Comparison of ENCODE assay signal across 14 mouse cellular contexts in the genomic region with DNA sequence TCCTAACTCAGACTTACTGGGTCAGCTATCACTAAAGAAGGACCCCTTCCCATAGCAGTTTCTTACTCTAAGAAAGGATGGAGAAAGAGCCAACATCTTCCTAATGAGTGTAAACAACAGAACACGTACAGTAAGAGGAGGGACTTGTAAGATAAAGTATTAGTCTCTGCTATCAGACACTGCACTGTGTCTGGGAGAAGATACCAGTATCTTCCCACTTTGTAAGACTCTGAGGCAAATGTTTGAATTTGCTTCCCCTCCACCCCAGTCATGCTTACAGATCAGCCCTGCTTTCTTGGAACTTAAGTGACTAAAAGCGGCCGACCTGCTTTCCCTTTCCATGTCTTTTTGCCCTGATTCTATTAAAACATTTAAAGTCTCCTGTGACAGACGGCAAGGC.
"Had no signal": no experiment of that assay in that cellular context is flagged by ENCODE, and none has a peak within 500 bp of the region (broad histone marks: within the 10 kb centered on the region; RNA-seq: fewer than 3 reads in every experiment).

No protein-coding gene starts in this region.

- DNase-seq: kidney, adult 8-10 months; kidney, postnatal 25 days; lung, embryonic 14.5 days; lung, postnatal 10 days; lung, postnatal 4 days; thymus, postnatal 4 days had no signal

- H3K4me2 ChIP-seq: limb, embryonic 15.5 days; lung, embryonic 14.5 days; midbrain, embryonic 13.5 days; neural tube, embryonic 15.5 days had no signal

- H3K27ac ChIP-seq: left cerebral cortex, adult 2 months; limb, embryonic 15.5 days; midbrain, embryonic 13.5 days; neural tube, embryonic 15.5 days; stomach, postnatal 0 days had no signal

- H3K9me3 ChIP-seq: limb, embryonic 15.5 days; megakaryocyte, embryonic 14.5 days; midbrain, embryonic 13.5 days; neural tube, embryonic 15.5 days had no signal

- H3K4me1 ChIP-seq: limb, embryonic 15.5 days; megakaryocyte, embryonic 14.5 days; midbrain, embryonic 13.5 days; neural tube, embryonic 15.5 days had no signal

- H3K4me3 ChIP-seq: left cerebral cortex, adult 2 months; limb, embryonic 15.5 days; megakaryocyte, embryonic 14.5 days; midbrain, embryonic 13.5 days; myocyte; neural tube, embryonic 15.5 days had no signal

- H3K9ac ChIP-seq: limb, embryonic 15.5 days; lung, embryonic 14.5 days; midbrain, embryonic 13.5 days; neural tube, embryonic 15.5 days had no signal

- ATAC-seq: intestine, embryonic 16.5 days; midbrain, embryonic 13.5 days had no signal

- H3K27me3 ChIP-seq: limb, embryonic 15.5 days; megakaryocyte, embryonic 14.5 days; midbrain, embryonic 13.5 days; neural tube, embryonic 15.5 days had no signal
